Mouse (Mus musculus) CD4-positive, CD25-positive, alpha-beta regulatory T cell, adult 4 months (primary cell): ENCODE results near the gene Olfr887. TPM values are rescaled to one million over a fixed set of nuclear protein-coding genes. Genes with fewer than 3 reads are reported as not detected.

Experiments
- ATAC-seq: one replicate; pipeline ENCODE4 v1.8.0; 2017
- polyA plus RNA-seq, 2 experiments: library from polyadenylated mRNA; unstranded; fragments of 100-300 nt; shearing (Covaris generic); gene quantifications; one replicate each; pipeline ENCODE4 v1.2.1; 2017

The Olfr887 gene
- polyA plus RNA-seq: not detected

DNA sequence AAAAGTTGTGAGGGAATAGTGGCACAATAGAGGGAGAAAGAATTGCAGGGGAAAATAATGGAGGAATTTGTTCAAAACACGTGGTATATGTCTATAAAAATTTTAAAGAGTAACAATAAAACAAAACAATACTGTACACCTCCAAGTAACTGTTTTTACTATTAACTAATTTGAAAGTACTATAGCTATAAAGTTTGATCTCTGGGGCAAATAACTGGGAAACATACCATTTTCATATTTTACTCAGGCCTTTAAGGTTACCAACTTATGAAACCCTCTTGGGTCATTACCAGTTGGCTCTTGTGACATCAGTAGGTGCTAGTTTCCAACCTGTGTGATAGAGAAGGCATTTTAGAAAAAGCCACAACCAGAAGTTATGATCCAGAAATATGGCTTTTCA, at the start of gene Olfr887:
Olfr887 (plus strand) TSS at position 301 of the 400 bp plus-strand sequence.
- no peak for ATAC-seq

DNA sequence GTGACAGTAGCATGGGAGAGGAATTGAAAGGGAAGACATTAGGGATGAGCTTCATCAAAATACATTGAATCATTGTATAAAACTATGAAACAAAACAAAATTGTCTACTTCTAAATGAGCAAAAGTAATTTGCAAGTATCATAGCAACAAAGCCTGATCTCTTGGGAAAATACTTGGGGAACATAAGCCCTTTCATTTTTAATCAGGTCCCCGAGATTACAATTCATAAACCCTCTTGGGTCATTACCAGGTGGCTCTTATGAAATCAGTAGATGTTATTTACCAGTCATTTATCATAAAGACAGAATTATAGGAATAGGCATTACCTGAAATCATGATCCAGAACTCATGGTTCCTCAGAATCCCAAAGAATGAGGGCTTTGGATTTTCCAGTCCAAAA, 37.6 kb upstream of the Olfr887 start, which contains the start of gene Olfr884:
Olfr884 (plus strand) TSS at position 301 of the 400 bp plus-strand sequence.
- no peak for ATAC-seq

DNA sequence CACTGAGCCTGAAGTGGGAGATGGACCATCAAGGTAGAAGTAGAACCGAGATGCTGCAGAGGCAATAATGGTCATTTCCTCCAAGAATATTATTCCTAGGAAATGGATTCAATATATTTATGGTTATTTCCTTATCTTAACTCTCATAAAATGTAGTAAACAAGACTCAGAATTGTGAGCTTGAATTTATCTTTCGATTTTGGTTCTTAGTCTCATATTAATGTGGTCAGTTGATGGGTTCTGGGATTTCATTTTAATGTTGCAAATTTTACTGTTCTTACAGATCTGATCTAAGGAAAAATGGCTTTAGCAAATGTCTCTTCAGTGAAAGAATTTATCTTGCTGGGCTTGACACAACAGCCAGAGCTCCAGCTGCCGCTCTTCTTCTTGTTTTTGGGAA, 22.9 kb upstream of the Olfr887 start, which contains the start of gene Olfr885:
Olfr885 (plus strand) TSS at position 301 of the 400 bp plus-strand sequence.
- ATAC-seq: no peak

- no peak for ATAC-seq
Observed at GRCm38 (mm10) chr9:38107828-38108227, 24.0 kb downstream of the Olfr887 start, which contains the start of gene Olfr888. Olfr888 (plus strand) TSS chr9:38108128.

DNA sequence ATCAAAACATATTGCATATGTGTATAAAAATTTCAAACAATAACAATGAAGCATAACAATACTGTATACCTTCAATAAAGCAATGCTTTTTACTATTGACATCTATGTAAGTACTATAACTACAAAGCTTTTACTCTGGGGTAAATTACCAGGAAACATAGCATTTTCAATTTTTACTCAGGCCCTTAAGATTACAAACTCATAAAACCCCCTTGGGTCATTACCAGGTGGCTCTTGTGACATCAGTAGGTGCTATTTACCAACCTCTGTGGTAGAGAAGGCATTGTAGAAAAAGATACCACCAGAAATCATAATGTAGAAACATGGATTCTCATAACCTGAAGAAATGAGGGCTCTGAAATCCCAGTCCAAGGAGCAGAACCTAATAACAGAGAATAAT, 31.0 kb downstream of the Olfr887 start, which contains the start of gene Olfr889:
Olfr889 (plus strand) TSS at position 301 of the 400 bp plus-strand sequence.
- no peak for ATAC-seq

Other genes with a start within 250 kb of the Olfr887 start
- gene Olfr877, start 229.8 kb upstream of the Olfr887 start, polyA plus RNA-seq: not detected
- not detected for gene Olfr145, start 187.3 kb upstream of the Olfr887 start, polyA plus RNA-seq
- under 1 TPM in 1 of 2 experiments, not detected in 1; 0.17 TPM for gene Olfr878, start 166.2 kb upstream of the Olfr887 start, polyA plus RNA-seq
- not detected for gene Olfr881, start 92.2 kb upstream of the Olfr887 start, polyA plus RNA-seq
- not detected for gene Olfr883, start 58.3 kb upstream of the Olfr887 start, polyA plus RNA-seq
- not detected for gene Olfr884, start 37.5 kb upstream of the Olfr887 start, polyA plus RNA-seq
- not detected for gene Olfr885, start 22.8 kb upstream of the Olfr887 start, polyA plus RNA-seq
- gene Olfr888, start 24.1 kb downstream of the Olfr887 start, polyA plus RNA-seq: not detected
- under 1 TPM in 1 of 2 experiments, not detected in 1; 0.11 TPM for gene Olfr889, start 31.1 kb downstream of the Olfr887 start, polyA plus RNA-seq
- under 1 TPM in 1 of 2 experiments, not detected in 1; 0.24 TPM for gene Olfr890, start 58.4 kb downstream of the Olfr887 start, polyA plus RNA-seq
- gene Olfr891, start 96.7 kb downstream of the Olfr887 start, polyA plus RNA-seq: not detected
- gene Olfr893, start 124.3 kb downstream of the Olfr887 start, polyA plus RNA-seq: not detected
- not detected for gene Olfr894, start 134.0 kb downstream of the Olfr887 start, polyA plus RNA-seq
- not detected for gene Olfr143, start 168.7 kb downstream of the Olfr887 start, polyA plus RNA-seq
- not detected for gene Olfr895, start 183.8 kb downstream of the Olfr887 start, polyA plus RNA-seq
- not detected for gene Olfr896-ps1, start 207.0 kb downstream of the Olfr887 start, polyA plus RNA-seq
- not detected for gene Olfr25, start 245.0 kb downstream of the Olfr887 start, polyA plus RNA-seq